Mouse (Mus musculus) CD4-positive, CD25-positive, alpha-beta regulatory T cell, adult 4 months (primary cell): ENCODE data around the gene Gm10486. TPM values are rescaled to one million over a fixed set of nuclear protein-coding genes. Genes with fewer than 3 reads are reported as not detected.
"Not testable (repeated sequence)": the region's sequence is repeated elsewhere in the genome, so short reads cannot be mapped to it uniquely, and the experiment has no call there.

Experiments used
- ATAC-seq: one replicate; pipeline ENCODE4 v1.8.0; 2017
- polyA plus RNA-seq, 2 experiments: library from polyadenylated mRNA; unstranded; fragments of 100-300 nt; shearing (Covaris generic); gene quantifications; one replicate each; pipeline ENCODE4 v1.2.1; 2017

Gene Gm10486
- polyA plus RNA-seq, result not detected

DNA sequence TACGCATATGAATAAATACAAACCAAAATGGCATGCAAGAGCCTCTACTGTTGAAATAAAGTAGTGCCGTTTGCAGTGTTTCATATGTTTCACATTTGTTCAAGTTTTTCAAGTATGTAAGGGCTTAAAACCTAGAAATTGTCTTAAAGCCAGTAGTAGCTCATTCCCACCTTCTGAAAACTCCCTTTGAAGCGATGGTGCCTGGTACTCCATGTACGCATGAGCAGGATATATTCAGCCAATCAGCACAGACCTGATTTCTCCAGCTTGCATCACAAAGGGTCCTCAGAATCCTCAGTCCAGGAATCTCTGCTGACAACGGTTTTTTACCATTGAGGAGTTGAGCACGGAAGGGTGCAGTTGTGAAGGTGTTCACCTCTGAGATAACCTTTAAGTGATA, at the start of gene Gm10486:
Gene Gm10486, plus strand, starts transcription at position 301 of the 400 bp plus-strand sequence.
- ATAC-seq, result not testable (repeated sequence)
